Mouse (Mus musculus) liver, embryonic 14.5 days (tissue): Measurements from ENCODE around the gene Scly. TPM values are rescaled to one million over a fixed set of nuclear protein-coding genes. Genes with fewer than 3 reads are reported as not detected.

Experiments
- ATAC-seq: fragments of 200-750 bp; cut with Nextera tagmentation; 2 replicates; pipeline ENCODE4 v1.8.0; 2017; ENCODE audit warnings: moderate number of reproducible peaks, mild to moderate bottlenecking, moderate library complexity; ENCODE audit not compliant: insufficient read depth
- DNase-seq, 3 experiments: peaks; one replicate each; pipeline ENCODE4 v3.0.0-alpha.2; 2012 to 2013; ENCODE audit warnings: low read depth in 3 of 3, low spot score in 3 of 3
- H3K27ac ChIP-seq: fragments of 300-500 bp; sonication (generic); 2 replicates; pipeline ENCODE4 v1.5.1; 2014; ENCODE audit warnings: moderate library complexity, mild to moderate bottlenecking, control low read depth, inconsistent platforms
- H3K27me3 ChIP-seq: fragments of 300-500 bp; sonication (generic); 2 replicates; pipeline ENCODE4 v1.6.1; 2014; ENCODE audit warnings: mild to moderate bottlenecking, low read length, moderate library complexity; ENCODE audit not compliant: control insufficient read depth, insufficient read depth
- H3K36me3 ChIP-seq: fragments of 300-500 bp; sonication (generic); replicated peaks from 2 replicates; pipeline ENCODE4 v1.6.1; 2014; ENCODE audit warnings: low read depth; ENCODE audit not compliant: control insufficient read depth, insufficient read depth
- H3K4me1 ChIP-seq, 2 experiments: fragments of 200-500 bp in 1 of 2; fragments of 300-500 bp in 1 of 2; sonication (generic) in 1 of 2; replicated peaks; 2 replicates each; pipeline ENCODE4 v1.6.1; 2012 to 2014; ENCODE audit warnings: antibody characterized with exemption in 1 of 2, inconsistent platforms in 1 of 2, low read length in 1 of 2; ENCODE audit not compliant: control insufficient read depth in 2 of 2, insufficient read depth in 2 of 2
- H3K4me2 ChIP-seq: fragments of 300-500 bp; sonication (generic); 2 replicates; pipeline ENCODE4 v1.6.1; 2014; ENCODE audit warnings: low read depth, mild to moderate bottlenecking, control low read depth, moderate library complexity
- H3K4me3 ChIP-seq, 2 experiments: fragments of 200-500 bp in 1 of 2; fragments of 300-500 bp in 1 of 2; sonication (generic) in 1 of 2; 2 replicates each; pipeline ENCODE4 v1.5.1; 2012 to 2014; ENCODE audit warnings: low read depth in 2 of 2, low read length in 2 of 2, mild to moderate bottlenecking in 2 of 2, control low read depth in 1 of 2, inconsistent platforms in 1 of 2, moderate library complexity in 1 of 2; ENCODE audit not compliant: insufficient read depth in 1 of 2
- H3K9ac ChIP-seq: fragments of 300-500 bp; sonication (generic); replicated peaks from 2 replicates; pipeline ENCODE4 v1.6.1; 2014; ENCODE audit warnings: mild to moderate bottlenecking, control low read depth, moderate library complexity
- H3K9me3 ChIP-seq: fragments of 300-500 bp; sonication (generic); 2 replicates; pipeline ENCODE4 v1.6.1; 2016; ENCODE audit warnings: low read length, mixed read lengths; ENCODE audit not compliant: control insufficient read depth
- CTCF ChIP-seq: IDR thresholded peaks from 2 replicates; pipeline ENCODE4 v1.5.1; 2016; ENCODE audit warnings: antibody characterized with exemption, low read depth, control low read depth
- EP300 ChIP-seq: IDR thresholded peaks from 2 replicates; pipeline ENCODE4 v1.6.1; 2016; ENCODE audit warnings: antibody characterized with exemption, low read depth
- WGBS: fragments of 180-500 bp; shearing (Covaris S2); extraction: QIAGEN DNeasy Blood & Tissue Kit; methylation state at CpG from one replicate; pipeline ENCODE4 v1.1.7; 2014; ENCODE audit not compliant: insufficient replicate concordance; 5-methylcytosine and 5-hydroxymethylcytosine counted together
- polyA plus RNA-seq, 2 experiments: library from polyadenylated mRNA; depleted of rRNA in 1 of 2; stranded (reverse) in 1 of 2; unstranded in 1 of 2; fragments of >200 nt; fragmentation: Nextera tagmentation in 1 of 2; extraction: Ambion mirVana in 1 of 2; gene quantifications; 2 replicates each; pipeline versions ENCODE4 v1.2.1 to v1.2.3; 2012 to 2014

Scly gene
- polyA plus RNA-seq, 2 experiments = 21.0 TPM

DNA sequence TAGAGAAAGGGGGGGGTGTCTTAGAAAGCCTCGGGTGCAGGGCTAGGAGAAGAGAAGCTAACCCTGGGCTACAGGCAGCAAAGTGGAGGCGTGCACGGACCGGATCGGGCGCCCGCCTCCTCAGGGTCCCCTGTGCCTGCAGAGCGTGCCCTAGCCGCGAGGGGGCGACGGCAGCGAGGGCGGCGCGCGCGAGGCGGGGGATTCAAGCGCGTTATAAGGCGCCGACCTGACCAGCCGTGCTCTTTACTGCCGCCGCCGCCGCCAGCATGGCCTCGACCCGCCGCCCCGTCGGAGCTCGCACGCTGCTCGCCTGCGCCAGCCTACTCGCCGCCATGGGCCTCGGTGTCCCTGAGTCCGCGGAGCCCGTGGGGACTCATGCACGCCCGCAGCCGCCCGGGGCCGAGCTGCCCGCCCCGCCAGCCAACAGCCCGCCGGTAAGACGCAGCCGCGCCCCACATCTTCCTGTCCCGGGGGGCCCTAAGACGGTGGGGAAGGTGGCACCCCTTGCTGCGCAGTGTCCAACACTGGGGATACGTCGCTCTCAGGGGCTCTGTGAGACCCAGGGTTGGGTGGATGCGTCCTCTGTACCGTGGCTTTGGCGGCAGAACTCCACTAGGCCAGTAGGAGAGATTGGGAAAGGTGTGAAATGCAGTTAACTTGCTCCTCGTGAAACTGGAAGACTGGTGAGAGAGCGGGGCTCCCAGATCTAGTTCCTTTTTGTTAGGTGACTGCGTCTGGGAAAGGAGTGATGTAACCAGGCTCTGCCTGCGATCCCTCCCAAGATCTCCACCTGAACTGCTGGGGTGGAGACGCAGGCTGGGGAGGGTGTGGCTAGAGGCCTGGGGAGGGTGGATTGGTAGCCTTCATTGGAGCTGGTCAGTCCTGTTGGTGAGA, 68.3 kb downstream of the Scly start, which contains the start of gene Erfe:
Gene Erfe (plus strand): TSS at position 216 of the 894 bp plus-strand sequence.
- TF ChIP-seq EP300 = no peak
- TF ChIP-seq CTCF = peak; percentile 87
- H3K9ac ChIP-seq = peak within 1 kb of the TSS; percentile 91
- H3K36me3 ChIP-seq = peaks cover 9% of the 10 kb centered on the region
- peak within 1 kb of the TSS; percentile 34 for H3K27ac ChIP-seq
- WGBS = under 1% methylated on average over 68 of the region's 68 CpGs
- H3K4me3 ChIP-seq = peak within 1 kb of the TSS; percentile 83 to 89
- H3K4me1 ChIP-seq = peaks cover 6 to 13% of the 10 kb centered on the region in 2 experiments
- ATAC-seq = peak; percentile 84
- peak within 1 kb of the TSS; percentile 97 for H3K4me2 ChIP-seq
- peak; percentile 61 to 76 (median 64) for DNase-seq
- no peaks in the 10 kb centered on the region for H3K9me3 ChIP-seq
- no peaks in the 10 kb centered on the region for H3K27me3 ChIP-seq

DNA sequence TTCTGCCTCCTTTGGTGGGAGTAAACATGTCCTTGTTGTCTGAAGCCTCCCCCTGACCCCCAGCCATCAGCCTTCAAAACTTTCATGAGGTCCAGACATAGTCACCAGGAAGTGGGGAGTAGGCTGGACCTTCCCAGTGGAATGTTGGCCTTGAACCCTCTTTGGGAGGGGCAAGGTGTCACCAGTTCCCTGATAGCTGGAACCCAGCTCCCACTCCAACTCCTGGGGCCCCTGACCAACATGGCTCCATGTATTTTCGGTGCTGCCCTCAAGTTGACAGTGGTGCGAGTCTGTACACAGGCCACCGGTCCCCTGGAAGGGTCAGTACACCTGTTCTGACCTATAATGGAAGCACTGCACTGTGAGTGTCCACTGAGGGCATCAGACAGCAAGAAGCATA, 69.2 kb downstream of the Scly start:
- Histone ChIP-seq H3K9ac (peak overlapping the region; percentile 91), H3K4me3 (peak overlapping the region; percentile 83 to 89), H3K27ac (no peak overlapping the region; the same call in 1 of the 2 replicates), H3K4me1 (peaks cover 6 to 13% of the 10 kb centered on the region in 2 experiments), H3K27me3 (no peaks in the 10 kb centered on the region), H3K4me2 (peak overlapping the region; percentile 97), H3K36me3 (peaks cover 17% of the 10 kb centered on the region), H3K9me3 (no peaks in the 10 kb centered on the region)
- no peak for ATAC-seq
- TF ChIP-seq CTCF = no peak
- no peak for TF ChIP-seq EP300
- no peak for DNase-seq
- 89% methylated on average over 3 of the region's 3 CpGs for WGBS

DNA sequence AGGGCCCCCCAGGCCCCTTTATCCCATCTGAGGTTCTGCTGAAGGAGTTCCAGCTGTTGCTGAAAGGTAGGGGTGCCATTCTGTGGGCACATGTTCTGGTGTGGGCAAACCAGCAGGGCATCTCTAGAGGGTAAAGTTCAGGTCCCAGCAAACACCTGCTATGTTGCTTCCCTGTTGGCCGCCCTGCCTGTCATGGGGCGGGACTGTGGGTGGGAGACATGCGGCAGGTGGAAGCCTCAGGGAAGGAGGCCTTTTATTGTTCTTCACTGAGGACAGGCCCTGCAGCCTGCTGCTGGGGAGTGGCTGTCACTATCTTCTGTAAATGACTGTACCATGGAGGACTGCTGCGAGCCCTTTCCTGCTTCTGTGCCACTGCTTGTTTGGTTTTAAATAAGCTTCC, 71.3 kb downstream of the Scly start:
- Histone ChIP-seq H3K4me3 (no peak overlapping the region), H3K36me3 (peaks cover 35% of the 10 kb centered on the region), H3K9ac (no peak overlapping the region), H3K9me3 (no peaks in the 10 kb centered on the region), H3K27ac (no peak overlapping the region), H3K27me3 (no peaks in the 10 kb centered on the region), H3K4me1 (peaks cover 25 to 27% of the 10 kb centered on the region in 2 experiments), H3K4me2 (no peak overlapping the region)
- TF ChIP-seq EP300 (no peak), CTCF (no peak)
- 58% methylated on average over 4 of the region's 4 CpGs for WGBS
- DNase-seq (no peak), ATAC-seq (no peak)

DNA sequence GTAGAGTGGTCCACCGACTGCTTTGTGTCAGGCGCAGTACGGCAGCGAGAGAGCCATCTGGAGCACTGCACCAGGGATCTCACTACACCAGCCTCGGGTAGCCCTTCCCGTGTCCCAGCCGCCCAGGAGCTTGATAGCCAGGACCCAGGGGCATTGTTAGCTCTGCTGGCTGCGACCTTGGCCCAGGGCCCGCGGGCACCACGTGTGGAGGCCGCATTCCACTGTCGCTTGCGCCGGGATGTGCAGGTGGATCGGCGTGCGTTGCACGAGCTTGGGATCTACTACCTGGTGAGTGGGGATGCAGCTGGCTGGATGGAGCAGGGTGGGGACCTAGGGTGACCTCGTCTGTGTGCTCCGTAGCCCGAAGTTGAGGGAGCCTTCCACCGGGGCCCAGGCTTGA, 71.9 kb downstream of the Scly start:
- peaks cover 41% of the 10 kb centered on the region for H3K36me3 ChIP-seq
- no peak for TF ChIP-seq EP300
- TF ChIP-seq CTCF = no peak
- no peak overlapping the region for H3K4me2 ChIP-seq

More for the DNA sequence above, 71.9 kb downstream of the Scly start:
- DNase-seq (no peak), ATAC-seq (no peak)
- no peaks in the 10 kb centered on the region for H3K27me3 ChIP-seq
- peaks cover 27 to 29% of the 10 kb centered on the region in 2 experiments for H3K4me1 ChIP-seq
- WGBS = 85% methylated on average over 23 of the region's 23 CpGs
- H3K27ac ChIP-seq = no peak overlapping the region
- no peak overlapping the region for H3K9ac ChIP-seq
- no peak overlapping the region for H3K4me3 ChIP-seq
- H3K9me3 ChIP-seq = no peaks in the 10 kb centered on the region

Other genes with a start within 250 kb of the Scly start
- 0.31 and 0.95 TPM in 2 replicates for gene Rbm44, start 153.2 kb upstream of the Scly start, polyA plus RNA-seq (2012; rRNA removed)
- 0.94 and 1.4 TPM in 2 replicates for gene Rbm44, start 153.2 kb upstream of the Scly start, polyA plus RNA-seq (2014; fragmentation: Nextera tagmentation; extraction: Ambion mirVana)
- 2.4 and 2.5 TPM in 2 replicates for gene Ramp1, start 118.5 kb upstream of the Scly start, polyA plus RNA-seq (2012; rRNA removed)
- gene Ramp1, start 118.5 kb upstream of the Scly start, polyA plus RNA-seq (2014; fragmentation: Nextera tagmentation; extraction: Ambion mirVana) = 4.9 and 5.2 TPM in 2 replicates
- gene Ube2f, start 48.0 kb upstream of the Scly start, polyA plus RNA-seq (2012; rRNA removed) = 31.0 and 41.1 TPM in 2 replicates
- 58.3 and 61.1 TPM in 2 replicates for gene Ube2f, start 48.0 kb upstream of the Scly start, polyA plus RNA-seq (2014; fragmentation: Nextera tagmentation; extraction: Ambion mirVana)
- gene Espnl, start 23.7 kb downstream of the Scly start, polyA plus RNA-seq (2012; rRNA removed) = 0.01 and 0.03 TPM in 2 replicates
- 0.01 TPM in 1 of 2 replicates, not detected in the other for gene Espnl, start 23.7 kb downstream of the Scly start, polyA plus RNA-seq (2014; fragmentation: Nextera tagmentation; extraction: Ambion mirVana)
- gene Klhl30, start 52.7 kb downstream of the Scly start, polyA plus RNA-seq (2012; rRNA removed) = 0.01 and 0.02 TPM in 2 replicates
- not detected in 2 replicates for gene Klhl30, start 52.7 kb downstream of the Scly start, polyA plus RNA-seq (2014; fragmentation: Nextera tagmentation; extraction: Ambion mirVana)
- gene Erfe, start 68.1 kb downstream of the Scly start, polyA plus RNA-seq (2012; rRNA removed) = 2.2 and 2.7 TPM in 2 replicates
- 2.3 and 2.4 TPM in 2 replicates for gene Erfe, start 68.1 kb downstream of the Scly start, polyA plus RNA-seq (2014; fragmentation: Nextera tagmentation; extraction: Ambion mirVana)
- gene Ilkap, start 100.5 kb downstream of the Scly start, polyA plus RNA-seq (2012; rRNA removed) = 30.9 and 46.0 TPM in 2 replicates
- gene Ilkap, start 100.5 kb downstream of the Scly start, polyA plus RNA-seq (2014; fragmentation: Nextera tagmentation; extraction: Ambion mirVana) = 62.1 and 65.8 TPM in 2 replicates
- 11.2 and 12.9 TPM in 2 replicates for gene Hes6, start 115.7 kb downstream of the Scly start, polyA plus RNA-seq (2012; rRNA removed)
- 14.5 and 15.1 TPM in 2 replicates for gene Hes6, start 115.7 kb downstream of the Scly start, polyA plus RNA-seq (2014; fragmentation: Nextera tagmentation; extraction: Ambion mirVana)
- 3.3 and 3.7 TPM in 2 replicates for gene Per2, start 161.0 kb downstream of the Scly start, polyA plus RNA-seq (2012; rRNA removed)
- 1.6 and 2.2 TPM in 2 replicates for gene Per2, start 161.0 kb downstream of the Scly start, polyA plus RNA-seq (2014; fragmentation: Nextera tagmentation; extraction: Ambion mirVana)
- gene Traf3ip1, start 196.3 kb downstream of the Scly start, polyA plus RNA-seq (2012; rRNA removed) = 2.4 and 4.1 TPM in 2 replicates
- 1.3 TPM in 2 replicates for gene Traf3ip1, start 196.3 kb downstream of the Scly start, polyA plus RNA-seq (2014; fragmentation: Nextera tagmentation; extraction: Ambion mirVana)
- 9.4 and 10.4 TPM in 2 replicates for gene Asb1, start 242.2 kb downstream of the Scly start, polyA plus RNA-seq (2012; rRNA removed)
- 12.6 and 15.8 TPM in 2 replicates for gene Asb1, start 242.2 kb downstream of the Scly start, polyA plus RNA-seq (2014; fragmentation: Nextera tagmentation; extraction: Ambion mirVana)